ENCODE assay signal across 32 mouse cellular contexts in the genomic region with DNA sequence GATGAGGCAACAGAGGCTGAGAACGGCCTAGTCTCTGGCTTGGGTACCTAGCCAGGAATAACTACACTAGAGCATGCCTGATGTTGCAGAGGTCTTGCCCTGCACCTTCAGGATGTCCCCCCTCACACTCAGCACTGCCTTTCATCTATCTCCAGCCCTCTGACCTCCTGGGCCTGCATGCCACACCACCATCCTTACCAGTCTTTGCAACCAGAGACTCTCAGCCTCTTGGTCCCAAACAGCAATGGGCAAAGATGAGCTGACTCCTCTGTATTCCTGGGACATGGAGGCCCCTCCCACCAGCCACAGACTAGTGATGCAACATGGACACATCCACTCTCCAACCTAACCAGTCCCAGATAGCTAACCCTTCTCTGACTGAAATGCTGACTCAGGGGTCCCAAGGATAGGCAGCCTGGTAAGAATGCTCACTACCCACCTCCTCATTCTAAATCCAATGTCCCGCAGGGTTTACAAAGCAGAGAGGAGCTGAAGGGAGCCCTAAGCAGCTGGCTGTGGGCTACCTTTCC. TPM values are rescaled to one million over a fixed set of nuclear protein-coding genes. Genes with fewer than 3 reads are reported as not detected.
DNase-seq lines count a peak whose midpoint lies in the region; ATAC-seq and TF ChIP-seq lines count a peak whose summit lies in the region.
"Had no signal": no experiment of that assay in that cellular context is flagged by ENCODE, and none has a peak within 500 bp of the region (broad histone marks: within the 10 kb centered on the region; RNA-seq: fewer than 3 reads in every experiment).

No protein-coding gene starts in this region.

- H3K36me3 ChIP-seq in megakaryocyte, embryonic 14.5 days (replicated peaks; ENCODE audit: low read length) = peaks cover 97% of the 10 kb centered on the region
- no peaks in the 10 kb centered on the region for H3K36me3 ChIP-seq in hindbrain, postnatal 0 days (ENCODE audit: insufficient read depth, low read length)
- H3K36me3 ChIP-seq: forebrain, embryonic 12.5 days; hindbrain, embryonic 13.5 days; liver, embryonic 13.5 days; midbrain, embryonic 13.5 days; neural tube, embryonic 15.5 days had no signal

- H3K27ac ChIP-seq in gastrocnemius, adult 2 months = 0 out of 2 replicates have a peak overlapping the region, but pooled peaks have one; percentile 3
- peak overlapping the region; percentile 93 for H3K27ac ChIP-seq in bone marrow macrophage, adult 2 months (ENCODE audit: insufficient read depth, low read depth, low read length)
- H3K27ac ChIP-seq in hindbrain, postnatal 0 days = no peak overlapping the region
- H3K27ac ChIP-seq: embryonic facial prominence, embryonic 10.5 days; embryonic facial prominence, embryonic 15.5 days; forebrain, embryonic 12.5 days; hindbrain, embryonic 13.5 days; limb, embryonic 13.5 days; midbrain, embryonic 13.5 days; neural tube, embryonic 15.5 days had no signal

- TF ChIP-seq POLR2A in bone marrow macrophage, adult 2 months (IDR thresholded peaks at IDR 0.05; ENCODE audit: borderline replicate concordance, low read depth, low read length) = no peak

- no peak overlapping the region for H3K9ac ChIP-seq in hindbrain, postnatal 0 days (replicated peaks; ENCODE audit: low read length)
- H3K9ac ChIP-seq: embryonic facial prominence, embryonic 15.5 days; forebrain, embryonic 12.5 days; forebrain, postnatal 0 days; hindbrain, embryonic 13.5 days; limb, embryonic 13.5 days; liver, embryonic 13.5 days; lung, embryonic 14.5 days; midbrain, embryonic 13.5 days; neural tube, embryonic 15.5 days had no signal

- H3K27me3 ChIP-seq in megakaryocyte, embryonic 14.5 days (replicated peaks) = no peaks in the 10 kb centered on the region
- no peaks in the 10 kb centered on the region for H3K27me3 ChIP-seq in hindbrain, postnatal 0 days (ENCODE audit: insufficient read depth, low read length)
- H3K27me3 ChIP-seq: embryonic facial prominence, embryonic 15.5 days; forebrain, embryonic 12.5 days; hindbrain, embryonic 13.5 days; limb, embryonic 13.5 days; liver, embryonic 13.5 days; midbrain, embryonic 13.5 days; neural tube, embryonic 15.5 days; Patski had no signal

- intact Hi-C loops in gastrocnemius, adult 2 months (cut with DNase I) = no loop called here

- TF ChIP-seq CTCF in gastrocnemius, adult 2 months (IDR thresholded peaks at IDR 0.05) = no peak
- TF ChIP-seq CTCF in bone marrow macrophage, adult 2 months (IDR thresholded peaks at IDR 0.05; ENCODE audit: low read depth, low read length) = no peak
- no peak for TF ChIP-seq CTCF in hindbrain, postnatal 0 days (IDR thresholded peaks at IDR 0.05; ENCODE audit: low read depth)

- no peaks in the 10 kb centered on the region for H3K9me3 ChIP-seq in megakaryocyte, embryonic 14.5 days
- H3K9me3 ChIP-seq in hindbrain, postnatal 0 days (ENCODE audit: low read length) = no peaks in the 10 kb centered on the region
- H3K9me3 ChIP-seq: embryonic facial prominence, embryonic 10.5 days; embryonic facial prominence, embryonic 15.5 days; forebrain, embryonic 12.5 days; hindbrain, embryonic 13.5 days; limb, embryonic 13.5 days; liver, embryonic 13.5 days; midbrain, embryonic 13.5 days; neural tube, embryonic 15.5 days had no signal

- WGBS in hindbrain, postnatal 0 days = 89% methylated on average over 2 of the region's 2 CpGs

- DNase-seq in gastrocnemius, adult 2 months = no peak
- no peak for DNase-seq in gastrocnemius, postnatal 10 days
- DNase-seq in hindbrain, postnatal 0 days (ENCODE audit: low spot score) = no peak
- DNase-seq: cerebellum, adult 2 months; cerebellum, postnatal 25 days; forebrain, postnatal 0 days; gastrocnemius, postnatal 14 days; heart, adult 11 months; heart, postnatal 4 days; kidney, adult 9 months; kidney, postnatal 14 days; liver, embryonic 13.5 days; lung, embryonic 14.5 days; lung, postnatal 14 days; retina, postnatal 1 day; right cerebral cortex, postnatal 25 days; spleen, adult 18-20 months; thymus, postnatal 25 days had no signal

- H3K4me2 ChIP-seq in hindbrain, postnatal 0 days (ENCODE audit: low read depth, low read length) = no peak overlapping the region
- H3K4me2 ChIP-seq: embryonic facial prominence, embryonic 15.5 days; forebrain, embryonic 12.5 days; heart, embryonic 11.5 days; hindbrain, embryonic 13.5 days; limb, embryonic 13.5 days; liver, embryonic 13.5 days; lung, embryonic 14.5 days; midbrain, embryonic 13.5 days; neural tube, embryonic 15.5 days had no signal

- H3K4me3 ChIP-seq in gastrocnemius, adult 2 months = no peak overlapping the region
- H3K4me3 ChIP-seq in megakaryocyte, embryonic 14.5 days (replicated peaks) = peak overlapping the region; percentile 82
- H3K4me3 ChIP-seq in bone marrow macrophage, adult 2 months (ENCODE audit: insufficient read depth, low read length) = no peak overlapping the region
- H3K4me3 ChIP-seq in hindbrain, postnatal 0 days (ENCODE audit: low read length) = no peak overlapping the region
- H3K4me3 ChIP-seq: embryonic facial prominence, embryonic 10.5 days; embryonic facial prominence, embryonic 15.5 days; forebrain, embryonic 12.5 days; hindbrain, embryonic 13.5 days; limb, embryonic 13.5 days; liver, embryonic 13.5 days; midbrain, embryonic 13.5 days; neural tube, embryonic 15.5 days had no signal

- H3K4me1 ChIP-seq in megakaryocyte, embryonic 14.5 days = peaks cover 100% of the 10 kb centered on the region
- H3K4me1 ChIP-seq in bone marrow macrophage, adult 2 months (ENCODE audit: control insufficient read depth, insufficient read depth, low read length) = peaks cover 92% of the 10 kb centered on the region
- no peaks in the 10 kb centered on the region for H3K4me1 ChIP-seq in hindbrain, postnatal 0 days (ENCODE audit: insufficient read depth, low read length)
- H3K4me1 ChIP-seq: forebrain, embryonic 12.5 days; midbrain, embryonic 13.5 days; neural tube, embryonic 15.5 days had no signal

- ATAC-seq in megakaryocyte, adult 5-6 weeks (ENCODE audit: poor library complexity, severe bottlenecking) = no peak
- ATAC-seq in CD4-positive, CD25-positive, alpha-beta regulatory T cell, adult 4 months = no peak
- no peak for ATAC-seq in hindbrain, postnatal 0 days
- ATAC-seq: forebrain, postnatal 0 days; intestine, postnatal 0 days; midbrain, embryonic 13.5 days; Patski had no signal

RNA-seq across cellular contexts. Expression of gene Prkcd, which starts 7.2 kb away (rescaled TPM):
- 10 to 100 TPM in 1 of 2 experiments, 1 to 10 TPM in 1; 5.6 to 14.8 TPM for total RNA-seq in gastrocnemius, adult 2 months (2021)
- 10 to 100 TPM; 10.9 to 18.6 TPM for total RNA-seq in gastrocnemius, postnatal 10 days (2021)
- 32.1 and 64.4 TPM in 2 replicates for polyA plus RNA-seq in megakaryocyte, embryonic 14.5 days (2012; ENCODE audit: insufficient read depth, low replicate concordance)
- 274 and 291 TPM in 2 replicates for total RNA-seq in megakaryocyte, adult 5-6 weeks (2015)
- total RNA-seq in megakaryocyte, adult 5-6 weeks (2017) = 424 and 451 TPM in 2 replicates
- polyA plus RNA-seq in bone marrow macrophage, adult 2 months (2012; ENCODE audit: insufficient read depth, insufficient read length, missing spikeins) = 404 TPM in 2 replicates
- 10 to 100 TPM; 32.5 to 37.2 TPM for polyA plus RNA-seq in CD4-positive, CD25-positive, alpha-beta regulatory T cell, adult 4 months (2017; shearing (Covaris generic))
- total RNA-seq in hindbrain, postnatal 0 days (2014; rRNA removed) = 26.2 and 26.8 TPM in 2 replicates
- 19.6 and 20.4 TPM in 2 replicates for polyA plus RNA-seq in hindbrain, postnatal 0 days (2015; fragmentation: Nextera tagmentation; extraction: Ambion mirVana)

RNA-seq across cellular contexts. Expression of gene Rft1, which starts 35.3 kb away (rescaled TPM):
- 1 to 10 TPM; 4.9 to 5.5 TPM for total RNA-seq in gastrocnemius, adult 2 months (2021)
- total RNA-seq in gastrocnemius, postnatal 10 days (2021) = 1 to 10 TPM; 6.4 to 7.3 TPM
- 2.6 and 9.1 TPM in 2 replicates for polyA plus RNA-seq in megakaryocyte, embryonic 14.5 days (2012; ENCODE audit: insufficient read depth, low replicate concordance)
- 7.4 and 11.0 TPM in 2 replicates for total RNA-seq in megakaryocyte, adult 5-6 weeks (2015)
- total RNA-seq in megakaryocyte, adult 5-6 weeks (2017) = 12.8 TPM in 2 replicates
- 18.4 and 20.5 TPM in 2 replicates for polyA plus RNA-seq in bone marrow macrophage, adult 2 months (2012; ENCODE audit: insufficient read depth, insufficient read length, missing spikeins)
- polyA plus RNA-seq in CD4-positive, CD25-positive, alpha-beta regulatory T cell, adult 4 months (2017; shearing (Covaris generic)) = 10 to 100 TPM; 12.8 to 20.0 TPM
- 11.4 and 18.2 TPM in 2 replicates for total RNA-seq in hindbrain, postnatal 0 days (2014; rRNA removed)
- 10.0 and 10.1 TPM in 2 replicates for polyA plus RNA-seq in hindbrain, postnatal 0 days (2015; fragmentation: Nextera tagmentation; extraction: Ambion mirVana)
